Mouse (Mus musculus) brain, adult 2 months (tissue): Measurements from ENCODE around the gene Thsd4.
"Not testable (repeated sequence)": the region's sequence is repeated elsewhere in the genome, so short reads cannot be mapped to it uniquely, and the experiment has no call there.

ENCODE experiments used
- DNase-seq: peaks from one replicate; pipeline ENCODE4 v3.0.0; 2011; ENCODE audit warnings: low read depth, low spot score

Gene Thsd4

GRCm38 (mm10) chr9:60001444-60001843, 520.4 kb downstream of the Thsd4 start:
- DNase-seq, result no peak

GRCm38 (mm10) chr9:59997725-59998124, 524.1 kb downstream of the Thsd4 start:
- DNase-seq, result peak; percentile 56

- DNase-seq, result no peak
Observed at GRCm38 (mm10) chr9:59991407-59991806, 530.4 kb downstream of the Thsd4 start.

GRCm38 (mm10) chr9:59989864-59990263, 532.0 kb downstream of the Thsd4 start:
- peak; percentile 78 for DNase-seq

- DNase-seq, result peak; percentile 52
Observed at GRCm38 (mm10) chr9:59985900-59986572, 535.8 kb downstream of the Thsd4 start.

GRCm38 (mm10) chr9:59981116-59981515, 540.7 kb downstream of the Thsd4 start:
- no peak for DNase-seq

- DNase-seq, result no peak
Observed at GRCm38 (mm10) chr9:59971263-59971662, 550.6 kb downstream of the Thsd4 start.

GRCm38 (mm10) chr9:59969383-59969782, 552.5 kb downstream of the Thsd4 start:
- peak; percentile 85 for DNase-seq

GRCm38 (mm10) chr9:59965046-59965445, 556.8 kb downstream of the Thsd4 start:
- no peak for DNase-seq

- DNase-seq, result peak; percentile 78
Observed at GRCm38 (mm10) chr9:59964367-59964766, 557.5 kb downstream of the Thsd4 start.

GRCm38 (mm10) chr9:59961201-59961955, 560.5 kb downstream of the Thsd4 start:
- no peak for DNase-seq

GRCm38 (mm10) chr9:59960559-59960958, 561.3 kb downstream of the Thsd4 start, which contains the start of gene Nr2e3:
TSS of gene Nr2e3 (minus strand) at chr9:59960659.
- no peak for DNase-seq

GRCm38 (mm10) chr9:59959276-59959675, 562.6 kb downstream of the Thsd4 start:
- DNase-seq, result peak; percentile 84

- not testable (repeated sequence) for DNase-seq
Observed at GRCm38 (mm10) chr9:59958115-59958514, 563.7 kb downstream of the Thsd4 start.

GRCm38 (mm10) chr9:59956496-59956895, 565.4 kb downstream of the Thsd4 start:
- no peak for DNase-seq

- no peak for DNase-seq
Observed at GRCm38 (mm10) chr9:59955692-59956091, 566.2 kb downstream of the Thsd4 start.

- no peak for DNase-seq
Observed at GRCm38 (mm10) chr9:59955199-59955598, 566.6 kb downstream of the Thsd4 start.

- DNase-seq, result no peak
Observed at GRCm38 (mm10) chr9:59953556-59953955, 568.3 kb downstream of the Thsd4 start.

GRCm38 (mm10) chr9:59952515-59953070, 569.3 kb downstream of the Thsd4 start:
- DNase-seq, result no peak

- DNase-seq, result no peak
Observed at GRCm38 (mm10) chr9:59951943-59952342, 569.9 kb downstream of the Thsd4 start.

GRCm38 (mm10) chr9:59951001-59951750, 570.7 kb downstream of the Thsd4 start:
- no peak for DNase-seq

GRCm38 (mm10) chr9:59949981-59950380, 571.9 kb downstream of the Thsd4 start:
- no peak for DNase-seq
